Mouse (Mus musculus): Measurements from ENCODE around the gene Coro1c. TPM values are rescaled to one million over a fixed set of nuclear protein-coding genes. Genes with fewer than 3 reads are reported as not detected.

Gene Coro1c
- total and polyA plus RNA-seq, 3 experiments = 77.3 to 158 (median 103) TPM

- H3K9ac ChIP-seq (ENCODE audit: control insufficient read depth, low read depth, low read length, poor library complexity, severe bottlenecking) = no peak overlapping the region
- no peaks in the 10 kb centered on the region for H3K9me3 ChIP-seq (replicated peaks; ENCODE audit: insufficient read depth, low read length)
Observed at GRCm38 (mm10) chr5:113846656-113847055, 61.9 kb downstream of the Coro1c start.

GRCm38 (mm10) chr5:113845627-113846026 lies 62.9 kb downstream of the Coro1c start:
- H3K36me3 ChIP-seq (ENCODE audit: control insufficient read depth in 1 of 2, insufficient read depth in 2 of 2, low read length in 2 of 2) = peaks cover 0 to 1% of the 10 kb centered on the region in 2 experiments; a peak in 1 of 4 replicates

More at GRCm38 (mm10) chr5:113846656-113847055, 61.9 kb downstream of the Coro1c start:
- Histone ChIP-seq H3K4me1 (ENCODE audit: control insufficient read depth in 1 of 2, insufficient read depth in 2 of 2, low read length in 2 of 2) (0 out of 4 replicates have a peak, but pooled peaks cover 0 to 2% of the 10 kb centered on the region in 2 experiments), H3K4me3 (ENCODE audit: control insufficient read depth in 1 of 2, insufficient read depth in 1 of 2, low read depth in 2 of 2, low read length in 2 of 2) (no peak overlapping the region), H3K27ac (ENCODE audit: control insufficient read depth, low read depth, low read length) (no peak overlapping the region), H3K79me2 (ENCODE audit: control insufficient read depth, insufficient read depth, low read length, poor library complexity) (no peaks in the 10 kb centered on the region), H3K36me3 (ENCODE audit: control insufficient read depth in 1 of 2, insufficient read depth in 2 of 2, low read length in 2 of 2) (peaks cover 0 to 1% of the 10 kb centered on the region in 2 experiments; a peak in 1 of 4 replicates), H3K27me3 (ENCODE audit: control insufficient read depth in 1 of 2, insufficient read depth in 2 of 2, low read length in 2 of 2) (no peaks in the 10 kb centered on the region)
- DNase-seq (ENCODE audit: low read depth, low spot score) = peak; percentile 47
- no peak for TF ChIP-seq POLR2AphosphoS5 (IDR thresholded peaks at IDR 0.05; ENCODE audit: borderline replicate concordance, low read depth, low read length)
- TF ChIP-seq TBP (IDR thresholded peaks at IDR 0.05; ENCODE audit: low read depth, low read length) = no peak
- no peak for TF ChIP-seq MXI1 (IDR thresholded peaks at IDR 0.05; ENCODE audit: low read depth, low read length)
- 0 out of 2 replicates have a peak, but pooled peaks have one; percentile 14 for TF ChIP-seq ETS1 (IDR thresholded peaks at IDR 0.05; ENCODE audit: low read depth, low read length)
- peak; percentile 23; the same call in 1 of the 2 replicates for TF ChIP-seq MAX (IDR thresholded peaks at IDR 0.05; ENCODE audit: low read length)
- no peak for TF ChIP-seq CHD2 (IDR thresholded peaks at IDR 0.05; ENCODE audit: low read length)
- TF ChIP-seq USF2 (IDR thresholded peaks at IDR 0.05; ENCODE audit: borderline replicate concordance in 1 of 2, insufficient read depth in 1 of 2, low read depth in 1 of 2, low read length in 2 of 2) = no peak
- peak; percentile 77 for TF ChIP-seq TCF12 (IDR thresholded peaks at IDR 0.05; ENCODE audit: low read depth, low read length)
- no peak for TF ChIP-seq MYC (IDR thresholded peaks at IDR 0.05; ENCODE audit: low read depth, low read length)
- TF ChIP-seq CTCF (IDR thresholded peaks at IDR 0.05 in 2 of 3, conservative IDR thresholded peaks at IDR 0.05 in 1 of 3; ENCODE audit: control insufficient read depth in 1 of 3, insufficient read depth in 1 of 3, low read depth in 2 of 3, low read length in 3 of 3, poor library complexity in 1 of 3, severe bottlenecking in 1 of 3) = no peak
- no peak for TF ChIP-seq USF1 (IDR thresholded peaks at IDR 0.05; ENCODE audit: low read depth, low read length)
- no peak for TF ChIP-seq MAFK (IDR thresholded peaks at IDR 0.05; ENCODE audit: borderline replicate concordance, low read depth, low read length)
- no peak for TF ChIP-seq HCFC1 (IDR thresholded peaks at IDR 0.05; ENCODE audit: low read depth, low read length)
- TF ChIP-seq EP300 (IDR thresholded peaks at IDR 0.05; ENCODE audit: low read depth in 1 of 2, low read length in 2 of 2) = peak; percentile 32 to 60; a peak in 3 of 4 replicates
- no peak for TF ChIP-seq SIN3A (IDR thresholded peaks at IDR 0.05; ENCODE audit: low read length)
- TF ChIP-seq MAZ (IDR thresholded peaks at IDR 0.05; ENCODE audit: low read depth, low read length) = no peak
- peak; percentile 50 for TF ChIP-seq GATA1 (IDR thresholded peaks at IDR 0.05; ENCODE audit: low read depth, low read length)
- peak; percentile 51 for TF ChIP-seq TAL1 (IDR thresholded peaks at IDR 0.05; ENCODE audit: low read length)

More at GRCm38 (mm10) chr5:113845627-113846026, 62.9 kb downstream of the Coro1c start:
- DNase-seq (ENCODE audit: low read depth, low spot score) = no peak
- Histone ChIP-seq H3K4me1 (ENCODE audit: control insufficient read depth in 1 of 2, insufficient read depth in 2 of 2, low read length in 2 of 2) (0 out of 4 replicates have a peak, but pooled peaks cover 0 to 2% of the 10 kb centered on the region in 2 experiments), H3K9me3 (replicated peaks; ENCODE audit: insufficient read depth, low read length) (no peaks in the 10 kb centered on the region), H3K4me3 (ENCODE audit: control insufficient read depth in 1 of 2, insufficient read depth in 1 of 2, low read depth in 2 of 2, low read length in 2 of 2) (no peak overlapping the region), H3K27ac (ENCODE audit: control insufficient read depth, low read depth, low read length) (no peak overlapping the region), H3K9ac (ENCODE audit: control insufficient read depth, low read depth, low read length, poor library complexity, severe bottlenecking) (no peak overlapping the region), H3K79me2 (ENCODE audit: control insufficient read depth, insufficient read depth, low read length, poor library complexity) (no peaks in the 10 kb centered on the region), H3K27me3 (ENCODE audit: control insufficient read depth in 1 of 2, insufficient read depth in 2 of 2, low read length in 2 of 2) (no peaks in the 10 kb centered on the region)
- TF ChIP-seq ETS1 (IDR thresholded peaks at IDR 0.05; ENCODE audit: low read depth, low read length) (no peak), MAFK (IDR thresholded peaks at IDR 0.05; ENCODE audit: borderline replicate concordance, low read depth, low read length) (no peak), ZC3H11A (IDR thresholded peaks at IDR 0.05; ENCODE audit: low read depth, low read length) (no peak), MAZ (IDR thresholded peaks at IDR 0.05; ENCODE audit: low read depth, low read length) (no peak), ZMIZ1 (IDR thresholded peaks at IDR 0.05; ENCODE audit: low read depth, low read length) (no peak), ZKSCAN1 (IDR thresholded peaks at IDR 0.05; ENCODE audit: low read depth, low read length) (no peak), USF1 (IDR thresholded peaks at IDR 0.05; ENCODE audit: low read depth, low read length) (no peak), RAD21 (IDR thresholded peaks at IDR 0.05; ENCODE audit: low read depth, low read length) (no peak), BHLHE40 (IDR thresholded peaks at IDR 0.05; ENCODE audit: borderline replicate concordance, low read depth, low read length) (no peak), POLR2AphosphoS5 (IDR thresholded peaks at IDR 0.05; ENCODE audit: borderline replicate concordance, low read depth, low read length) (no peak), TBP (IDR thresholded peaks at IDR 0.05; ENCODE audit: low read depth, low read length) (no peak), NRF1 (IDR thresholded peaks at IDR 0.05; ENCODE audit: insufficient read depth, low read depth, low read length, poor library complexity, severe bottlenecking) (no peak), CHD1 (IDR thresholded peaks at IDR 0.05; ENCODE audit: low read depth, low read length) (no peak), RCOR1 (IDR thresholded peaks at IDR 0.05; ENCODE audit: low read depth, low read length) (no peak), CTCF (IDR thresholded peaks at IDR 0.05 in 2 of 3, conservative IDR thresholded peaks at IDR 0.05 in 1 of 3; ENCODE audit: control insufficient read depth in 1 of 3, insufficient read depth in 1 of 3, low read depth in 2 of 3, low read length in 3 of 3, poor library complexity in 1 of 3, severe bottlenecking in 1 of 3) (no peak), SMC3 (IDR thresholded peaks at IDR 0.05; ENCODE audit: low read depth, low read length) (no peak), JUND (IDR thresholded peaks at IDR 0.05; ENCODE audit: low read depth, low read length) (no peak)

Data from MEL (cell line).